Mouse (Mus musculus) CH12.LX (cell line): ENCODE measurements around the gene Icam5. TPM values are rescaled to one million over a fixed set of nuclear protein-coding genes. Genes with fewer than 3 reads are reported as not detected.

ENCODE experiments used
- DNase-seq: peaks from one replicate; pipeline ENCODE4 v3.0.0-alpha.2; 2013; ENCODE audit errors: extremely low read depth
- H3K27ac ChIP-seq: 2 replicates; pipeline ENCODE4 v1.5.1; 2012; ENCODE audit warnings: low read depth, mild to moderate bottlenecking, control low read depth, moderate library complexity; ENCODE audit not compliant: insufficient read depth
- H3K27me3 ChIP-seq: replicated peaks from 2 replicates; pipeline ENCODE3; 2012; ENCODE audit warnings: inconsistent platforms
- H3K36me3 ChIP-seq, 2 experiments: replicated peaks in 1 of 2; 2 replicates each; pipeline versions ENCODE3 to v1.6.1; 2012; ENCODE audit warnings: inconsistent platforms in 1 of 2, low read length in 1 of 2, mild to moderate bottlenecking in 1 of 2, mixed read lengths in 1 of 2, moderate library complexity in 1 of 2; ENCODE audit not compliant: control insufficient read depth in 1 of 2, insufficient read depth in 1 of 2
- H3K4me1 ChIP-seq, 2 experiments: 2 replicates each; pipeline ENCODE4 v1.6.1; 2012; ENCODE audit warnings: inconsistent platforms in 1 of 2, moderate library complexity in 1 of 2; ENCODE audit not compliant: insufficient read depth in 2 of 2, control insufficient read depth in 1 of 2
- H3K4me2 ChIP-seq: 2 replicates; pipeline ENCODE4 v1.6.1; 2012; ENCODE audit warnings: low read depth, mild to moderate bottlenecking, control low read depth; ENCODE audit not compliant: poor library complexity, insufficient read depth, severe bottlenecking
- H3K4me3 ChIP-seq, 3 experiments: fragments of 150-350 bp in 1 of 3; sonication (generic) in 1 of 3; replicated peaks in 1 of 3; 2 replicates each; pipeline versions ENCODE3 to v1.5.1; 2011 to 2012; ENCODE audit warnings: low read depth in 2 of 3, low read length in 2 of 3, mild to moderate bottlenecking in 2 of 3, moderate library complexity in 2 of 3, control low read depth in 1 of 3, improper control_type of control experiment in 1 of 3, inconsistent platforms in 1 of 3, mixed read lengths in 1 of 3; ENCODE audit not compliant: poor library complexity in 1 of 3
- H3K79me2 ChIP-seq: replicated peaks from 2 replicates; pipeline ENCODE4 v1.6.1; 2012; ENCODE audit warnings: mild to moderate bottlenecking, moderate library complexity; ENCODE audit not compliant: control insufficient read depth, poor library complexity, insufficient read depth, severe bottlenecking; ENCODE audit errors: extremely low read depth
- H3K9ac ChIP-seq: 2 replicates; pipeline ENCODE4 v1.6.1; 2012; ENCODE audit warnings: low read depth, mild to moderate bottlenecking, control low read depth, moderate library complexity; ENCODE audit not compliant: insufficient read depth
- H3K9me3 ChIP-seq: replicated peaks from 2 replicates; pipeline ENCODE3; 2012; ENCODE audit warnings: low read length, inconsistent platforms, mixed read lengths
- BHLHE40 ChIP-seq: IDR thresholded peaks from 2 replicates; pipeline ENCODE4 v1.6.1; 2011; ENCODE audit warnings: mild to moderate bottlenecking, low read depth, low read length, improper control_type of control experiment
- CHD2 ChIP-seq: IDR thresholded peaks from 2 replicates; pipeline ENCODE4 v1.6.1; 2011; ENCODE audit warnings: low read length, improper control_type of control experiment
- CTCF ChIP-seq, 2 experiments: IDR thresholded peaks in 1 of 2; conservative IDR thresholded peaks in 1 of 2; 2 replicates each; pipeline ENCODE4 v1.5.1; 2011 to 2012; ENCODE audit warnings: low read depth in 2 of 2, low read length in 2 of 2, improper control_type of control experiment in 1 of 2, inconsistent platforms in 1 of 2, mild to moderate bottlenecking in 1 of 2, moderate library complexity in 1 of 2
- E2F4 ChIP-seq: IDR thresholded peaks from 2 replicates; pipeline ENCODE4 v1.6.1; 2011; ENCODE audit warnings: low read depth, low read length, improper control_type of control experiment; ENCODE audit not compliant: insufficient replicate concordance
- EP300 ChIP-seq: IDR thresholded peaks from 2 replicates; pipeline ENCODE4 v1.6.1; 2011; ENCODE audit warnings: low read length, improper control_type of control experiment
- HCFC1 ChIP-seq: IDR thresholded peaks from 2 replicates; pipeline ENCODE4 v1.6.1; 2012; ENCODE audit warnings: low read depth, mild to moderate bottlenecking, inconsistent platforms, low read length, improper control_type of control experiment
- IRF4 ChIP-seq: IDR thresholded peaks from 2 replicates; pipeline ENCODE4 v1.6.1; 2014; ENCODE audit warnings: low read depth, mild to moderate bottlenecking, inconsistent platforms, low read length, improper control_type of control experiment
- JUND ChIP-seq: conservative IDR thresholded peaks from 2 replicates; pipeline ENCODE4 v1.6.1; 2011; ENCODE audit warnings: low read depth, low read length, improper control_type of control experiment
- KAT2A ChIP-seq: IDR thresholded peaks from 2 replicates; pipeline ENCODE4 v1.6.1; 2012; ENCODE audit warnings: low read length, improper control_type of control experiment, inconsistent platforms; ENCODE audit not compliant: insufficient replicate concordance
- MEF2A ChIP-seq: IDR thresholded peaks from 2 replicates; pipeline ENCODE4 v1.6.1; 2014; ENCODE audit warnings: low read depth, mild to moderate bottlenecking, inconsistent platforms, low read length, improper control_type of control experiment, borderline replicate concordance
- NRF1 ChIP-seq: IDR thresholded peaks from 2 replicates; pipeline ENCODE4 v1.6.1; 2014; ENCODE audit warnings: low read depth, mild to moderate bottlenecking, inconsistent platforms, low read length, improper control_type of control experiment, moderate library complexity
- PAX5 ChIP-seq: IDR thresholded peaks from 2 replicates; pipeline ENCODE4 v1.6.1; 2012; ENCODE audit warnings: low read length, inconsistent platforms, mixed read lengths
- POLR2A ChIP-seq: IDR thresholded peaks from 2 replicates; pipeline ENCODE4 v1.6.1; 2011; ENCODE audit warnings: low read depth, mild to moderate bottlenecking, improper control_type of control experiment, low read length
- RAD21 ChIP-seq: IDR thresholded peaks from 2 replicates; pipeline ENCODE4 v1.6.1; 2011; ENCODE audit warnings: low read depth, mild to moderate bottlenecking, low read length, improper control_type of control experiment, moderate library complexity
- SIN3A ChIP-seq: IDR thresholded peaks from 2 replicates; pipeline ENCODE4 v1.6.1; 2012; ENCODE audit warnings: low read length, improper control_type of control experiment, inconsistent platforms
- TBP ChIP-seq: conservative IDR thresholded peaks from 2 replicates; pipeline ENCODE4 v1.6.1; 2011; ENCODE audit warnings: low read depth, low read length, improper control_type of control experiment
- USF1 ChIP-seq: IDR thresholded peaks from 2 replicates; pipeline ENCODE4 v1.6.1; 2014; ENCODE audit warnings: low read depth, mild to moderate bottlenecking, inconsistent platforms, low read length, improper control_type of control experiment
- USF2 ChIP-seq: conservative IDR thresholded peaks from 2 replicates; pipeline ENCODE4 v1.6.1; 2011; ENCODE audit warnings: low read depth, low read length, improper control_type of control experiment
- ZC3H11A ChIP-seq: IDR thresholded peaks from 2 replicates; pipeline ENCODE4 v1.6.1; 2012; ENCODE audit warnings: low read depth, mild to moderate bottlenecking, inconsistent platforms, low read length, improper control_type of control experiment
- ZKSCAN1 ChIP-seq: IDR thresholded peaks from 2 replicates; pipeline ENCODE4 v1.6.1; 2012; ENCODE audit warnings: low read depth, inconsistent platforms, low read length, improper control_type of control experiment, borderline replicate concordance
- ZMIZ1 ChIP-seq: IDR thresholded peaks from 2 replicates; pipeline ENCODE4 v1.6.1; 2012; ENCODE audit warnings: low read depth, mild to moderate bottlenecking, inconsistent platforms, low read length, improper control_type of control experiment
- ZNF384 ChIP-seq: IDR thresholded peaks from 2 replicates; pipeline ENCODE4 v1.6.1; 2012; ENCODE audit warnings: low read depth, low read length, improper control_type of control experiment, inconsistent platforms
- dilution Hi-C: fragments of 300-500 bp; cut with MboI; formaldehyde crosslinking; loops from 2 replicates; pipeline ENCODE4 v1.14.3; 2020; ENCODE audit warnings: low sequenced_read_pairs; ENCODE audit not compliant: extremely low pct_unique_long_range_greater_than_20kb, extremely low pct_ligation_motif_present
- in situ Hi-C: fragments of 300-500 bp; cut with MboI; formaldehyde crosslinking; loops from 3 replicates; pipeline ENCODE4 v1.14.3; 2019; ENCODE audit warnings: low sequenced_read_pairs, low pct_ligation_motif_present, low pct_unique_long_range_greater_than_20kb, mixed read lengths
- polyA plus RNA-seq: library from polyadenylated mRNA; unstranded; fragments of >175 nt; gene quantifications from 2 replicates; pipeline ENCODE4 v1.2.1, GENCODE M21; 2012; ENCODE audit warnings: low read depth; ENCODE audit not compliant: insufficient read length
- total RNA-seq, 2 experiments: library from RNA; depleted of rRNA; stranded (reverse); fragments of 300-350 nt in 1 of 2; fragments of >200 nt in 1 of 2; gene quantifications; 2 replicates each; pipeline ENCODE4 v1.2.3; 2012 to 2014

Icam5 gene
- total and polyA plus RNA-seq, 3 experiments = 0.89 to 4.9 (median 1.6) TPM

- no peaks in the 10 kb centered on the region for H3K79me2 ChIP-seq
- in situ Hi-C loops = no loop called here
- H3K9ac ChIP-seq = no peak overlapping the region
- H3K27me3 ChIP-seq = no peaks in the 10 kb centered on the region
- no peak for DNase-seq
- no peaks in the 10 kb centered on the region for H3K36me3 ChIP-seq
- H3K4me1 ChIP-seq = peaks cover 8 to 15% of the 10 kb centered on the region in 2 experiments
- TF ChIP-seq USF1 (no peak), CHD2 (no peak), IRF4 (no peak), ZC3H11A (no peak), TBP (no peak), POLR2A (no peak), BHLHE40 (no peak), CTCF (conservative IDR thresholded peaks at IDR 0.05 in 1 of 2, IDR thresholded peaks at IDR 0.05 in 1 of 2; ENCODE audit: low read depth in 2 of 2, low read length in 2 of 2) (no peak), PAX5 (no peak), RAD21 (no peak), HCFC1 (no peak)
- H3K27ac ChIP-seq = no peak overlapping the region
- dilution Hi-C loops = no loop called here
- H3K9me3 ChIP-seq = no peaks in the 10 kb centered on the region
- H3K4me2 ChIP-seq = no peak overlapping the region
- H3K4me3 ChIP-seq = no peak overlapping the region
These were observed 13.4 kb downstream of the Icam5 start for GRCm38 (mm10) chr9:21045235-21045634.

- Histone ChIP-seq H3K4me2 (no peak overlapping the region), H3K4me1 (no peaks in the 10 kb centered on the region), H3K9me3 (no peaks in the 10 kb centered on the region), H3K4me3 (no peak overlapping the region), H3K27me3 (peaks cover 2% of the 10 kb centered on the region), H3K79me2 (no peaks in the 10 kb centered on the region)
- in situ Hi-C loops = no loop called here
- TF ChIP-seq HCFC1 = no peak
- no peak for TF ChIP-seq PAX5
- TF ChIP-seq E2F4 = no peak
- no peak for TF ChIP-seq ZMIZ1
- no peak for TF ChIP-seq CHD2
- no peak for TF ChIP-seq ZKSCAN1
- TF ChIP-seq USF2 = no peak
- TF ChIP-seq SIN3A = no peak
- TF ChIP-seq KAT2A = no peak
- no peak for TF ChIP-seq ZNF384
- TF ChIP-seq NRF1 = no peak
- no peak for TF ChIP-seq POLR2A
- TF ChIP-seq EP300 = no peak
- TF ChIP-seq JUND = no peak
- no peak for TF ChIP-seq MEF2A
- TF ChIP-seq, all 38 proteins: peak for 0
- dilution Hi-C loops = no loop called here
- H3K9ac ChIP-seq = no peak overlapping the region
- no peak overlapping the region for H3K27ac ChIP-seq
- DNase-seq = no peak
- no peaks in the 10 kb centered on the region for H3K36me3 ChIP-seq
These were observed 19.7 kb downstream of the Icam5 start for GRCm38 (mm10) chr9:21051578-21051977.
